Mouse (Mus musculus): ENCODE results near the gene Rhot1.
"Not testable (repeated sequence)": the region's sequence is repeated elsewhere in the genome, so short reads cannot be mapped to it uniquely, and the experiment has no call there.

Gene Rhot1

DNA sequence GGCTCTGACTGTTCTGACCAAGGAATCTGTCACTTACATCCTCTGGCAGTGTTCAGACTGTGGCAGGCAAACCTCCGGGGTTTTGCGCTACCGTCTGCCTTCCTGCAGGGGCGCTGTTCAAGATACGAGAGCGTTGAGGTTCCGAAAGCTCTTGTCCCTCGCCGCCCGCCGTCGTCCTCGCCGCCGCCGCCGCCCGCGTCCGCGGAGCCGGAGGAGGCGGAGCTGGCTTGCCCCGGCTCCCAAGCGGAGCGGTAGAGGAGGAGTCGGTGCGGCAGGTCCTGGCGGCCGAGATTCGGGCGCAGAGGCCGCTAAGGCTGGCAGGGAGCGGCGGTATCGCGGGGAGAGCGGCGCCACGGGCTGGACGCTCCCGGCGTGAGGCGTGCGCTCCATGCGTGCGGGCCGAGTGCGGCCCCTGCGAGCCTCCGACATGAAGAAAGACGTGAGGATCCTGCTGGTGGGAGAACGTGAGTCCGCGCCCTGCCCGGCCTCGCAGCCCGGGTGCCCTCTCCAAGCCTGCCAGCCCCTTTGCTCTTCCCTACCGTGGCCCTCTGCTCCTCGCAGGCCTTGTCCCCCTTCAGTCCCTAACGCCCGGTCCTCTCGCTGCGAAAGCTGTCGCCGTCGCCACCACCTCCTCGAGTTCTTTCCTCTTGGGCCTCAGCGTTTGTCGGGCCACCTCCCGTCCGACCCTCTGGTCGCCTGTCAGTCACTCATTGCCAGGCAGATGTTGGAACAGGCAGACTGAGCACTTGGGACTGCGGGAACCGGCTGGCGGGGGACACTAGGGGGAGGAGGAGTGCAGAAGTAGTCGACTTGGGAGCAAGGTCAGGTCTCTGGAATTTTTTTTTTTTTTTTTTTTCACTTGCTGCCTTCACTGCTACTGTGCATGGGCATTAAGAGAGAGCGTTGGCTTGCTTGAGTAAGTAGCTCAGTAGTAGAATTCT lies at the start of gene Rhot1:
Gene Rhot1, plus strand, starts transcription at position 160 of the 941 bp plus-strand sequence.
- DNase-seq (ENCODE audit: low spot score): peak; percentile 96

DNA sequence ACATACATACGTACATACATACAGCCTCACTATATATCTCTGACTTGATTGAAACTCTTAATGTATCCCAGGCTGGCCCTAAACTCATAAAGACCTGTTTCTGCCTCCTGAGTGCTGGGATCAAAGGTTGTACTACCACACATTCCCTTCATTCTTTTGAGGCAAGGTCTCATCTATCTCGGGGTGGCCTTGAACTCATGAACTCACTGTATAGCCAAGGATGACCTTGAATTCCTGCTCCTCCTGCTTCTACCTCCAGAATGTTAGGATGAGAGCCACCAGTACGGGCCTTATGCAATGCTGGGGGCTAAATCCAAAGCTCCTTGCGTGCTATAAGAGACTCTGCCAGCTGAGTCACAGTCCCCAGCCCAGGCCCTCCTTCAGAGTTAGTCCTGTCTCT lies 47.8 kb upstream of the Rhot1 start:
- DNase-seq (ENCODE audit: low spot score): no peak

DNA sequence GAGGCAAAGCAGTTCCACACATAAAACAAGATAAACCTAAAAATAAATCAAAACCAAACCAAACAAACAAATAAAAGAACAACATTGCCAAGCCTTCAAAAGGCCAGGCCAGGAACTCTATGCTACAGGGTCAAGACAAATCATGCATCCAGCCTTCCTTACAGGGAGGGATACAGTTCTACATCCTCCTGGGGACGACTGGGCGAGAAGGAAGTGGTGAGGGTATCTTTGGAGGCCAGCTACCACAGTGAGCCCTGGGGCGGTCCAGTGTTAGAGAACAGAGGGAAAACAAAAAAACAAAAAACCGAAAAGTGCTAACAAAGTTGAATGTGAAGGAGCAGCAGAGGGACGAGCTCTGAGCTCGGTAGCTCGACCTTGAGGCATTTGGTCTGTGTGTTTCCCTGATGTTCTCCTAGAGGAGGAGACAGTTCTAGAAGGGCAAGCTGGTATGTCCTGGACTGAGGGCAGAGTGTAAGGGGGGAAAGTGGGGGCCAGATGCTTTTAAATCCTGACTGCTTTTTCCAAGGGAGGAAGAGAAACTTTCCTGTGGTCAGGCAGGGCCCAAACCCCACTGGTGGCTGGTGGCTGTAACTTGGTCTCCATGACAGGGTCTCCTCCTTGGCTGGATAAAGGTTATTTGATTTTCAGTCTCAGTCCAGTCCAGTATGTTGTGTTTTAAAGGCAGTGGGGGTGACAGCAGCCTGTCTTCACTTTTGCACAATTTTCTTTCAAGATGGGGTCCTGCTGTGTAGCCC lies 45.3 kb upstream of the Rhot1 start:
- DNase-seq (ENCODE audit: low spot score): no peak

DNA sequence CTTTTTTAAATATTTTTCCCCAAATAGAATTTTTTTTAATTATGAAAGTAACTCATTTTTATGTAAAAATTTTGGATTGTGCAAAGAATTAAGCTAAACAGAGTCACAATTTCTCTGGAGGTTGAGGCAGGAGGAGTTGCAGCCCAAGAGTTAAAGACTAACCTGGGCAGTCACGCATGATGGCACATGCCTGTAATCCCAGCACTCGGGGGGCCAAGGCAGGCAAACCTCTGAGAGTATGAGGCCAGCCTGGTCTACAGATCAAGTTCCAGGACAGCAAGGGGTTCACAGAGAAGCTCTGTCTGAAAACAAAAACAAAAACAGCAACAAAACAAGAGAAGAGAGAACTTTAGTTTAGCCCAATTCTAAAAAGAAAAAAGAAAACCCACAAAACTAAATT lies 44.6 kb upstream of the Rhot1 start:
- no peak for DNase-seq (ENCODE audit: low spot score)

DNA sequence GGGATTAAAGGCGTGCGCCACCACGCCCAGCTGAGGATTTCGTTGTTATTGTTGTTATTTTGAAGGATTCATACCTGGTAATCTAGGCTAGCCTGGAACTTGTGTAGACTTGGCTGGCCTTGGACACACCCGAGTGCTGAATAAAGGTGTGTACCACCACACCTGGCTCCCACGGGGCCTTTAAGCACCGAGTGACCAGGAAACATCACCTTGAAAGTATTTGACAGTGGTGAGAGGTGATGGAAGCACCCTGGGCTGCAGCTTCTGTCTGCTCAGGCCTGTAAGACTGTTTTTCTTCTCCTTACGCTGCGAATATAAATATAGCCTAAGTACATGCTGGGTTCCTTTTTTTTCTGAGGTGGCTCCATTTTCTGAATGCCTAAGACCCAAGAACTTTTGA lies 40.7 kb upstream of the Rhot1 start:
- DNase-seq (ENCODE audit: low spot score): no peak

DNA sequence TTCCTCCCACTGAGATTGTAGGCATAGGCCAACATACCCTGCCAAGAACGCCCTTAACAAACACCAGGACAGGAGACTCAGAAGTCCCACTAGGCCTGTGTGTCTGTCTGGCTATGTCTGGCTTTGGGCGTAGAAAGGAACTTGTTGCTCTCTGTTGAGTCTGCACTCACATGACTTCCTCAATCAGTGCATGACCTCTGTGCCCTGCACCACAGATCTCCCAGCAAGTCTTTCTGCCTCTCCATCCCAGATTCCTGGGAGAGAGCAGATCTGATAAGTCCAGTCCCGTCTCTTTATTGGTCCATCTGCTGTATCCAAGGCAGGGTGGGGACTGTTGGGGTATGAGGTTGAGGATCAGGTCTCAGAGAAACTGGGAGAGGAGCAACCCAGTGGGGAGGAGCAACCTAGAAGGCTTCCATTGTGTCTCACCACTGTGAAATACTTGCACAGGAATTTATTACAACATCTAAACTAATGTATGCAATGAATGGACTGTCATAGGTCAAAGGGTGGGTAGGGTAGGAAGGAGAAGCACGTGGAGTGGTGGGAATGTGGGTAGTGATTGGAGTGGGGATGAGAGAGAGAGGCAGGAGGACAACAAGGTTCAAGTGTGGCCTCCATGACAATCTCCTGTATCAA lies 40.1 kb upstream of the Rhot1 start:
- DNase-seq (ENCODE audit: low spot score): no peak

DNA sequence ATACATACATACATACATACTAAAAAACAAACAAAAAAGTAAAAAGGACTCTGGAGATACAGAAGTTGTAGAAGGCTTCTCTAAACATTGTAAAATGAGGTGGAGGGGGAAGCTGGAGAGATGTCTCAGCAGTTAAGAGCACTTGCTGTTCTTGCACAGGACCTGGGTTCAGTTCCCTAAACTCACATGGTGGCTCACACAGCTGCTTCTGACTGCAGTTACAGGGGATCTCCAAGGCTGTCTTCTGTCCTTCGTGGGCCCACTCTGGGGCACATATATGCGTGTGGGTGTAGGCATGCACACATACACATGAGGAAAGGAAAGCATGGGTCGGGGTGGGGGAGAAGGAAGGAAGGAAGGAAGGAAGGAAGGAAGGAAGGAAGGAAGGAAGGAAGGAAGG lies 39.2 kb upstream of the Rhot1 start:
- no peak for DNase-seq (ENCODE audit: low spot score)

DNA sequence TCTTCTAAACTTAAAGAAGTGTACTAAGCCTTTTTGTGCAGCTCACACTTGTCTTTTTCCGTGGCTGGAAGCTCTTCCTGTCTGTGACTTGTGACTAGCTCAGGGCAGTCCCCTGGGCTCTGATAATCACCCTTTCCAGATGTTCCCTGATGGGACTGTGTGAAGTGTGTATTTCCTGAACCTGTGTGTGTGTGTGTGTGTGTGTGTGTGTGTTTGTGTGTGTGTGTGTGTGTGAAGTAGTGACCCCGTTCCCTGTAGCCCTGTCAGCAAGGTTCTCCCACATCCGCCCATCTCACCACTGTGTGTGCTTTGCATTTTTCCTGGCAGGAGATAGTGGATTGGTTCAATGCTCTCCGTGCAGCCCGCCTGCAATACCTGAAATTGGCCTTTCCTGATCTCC lies 38.5 kb upstream of the Rhot1 start:
- no peak for DNase-seq (ENCODE audit: low spot score)

DNA sequence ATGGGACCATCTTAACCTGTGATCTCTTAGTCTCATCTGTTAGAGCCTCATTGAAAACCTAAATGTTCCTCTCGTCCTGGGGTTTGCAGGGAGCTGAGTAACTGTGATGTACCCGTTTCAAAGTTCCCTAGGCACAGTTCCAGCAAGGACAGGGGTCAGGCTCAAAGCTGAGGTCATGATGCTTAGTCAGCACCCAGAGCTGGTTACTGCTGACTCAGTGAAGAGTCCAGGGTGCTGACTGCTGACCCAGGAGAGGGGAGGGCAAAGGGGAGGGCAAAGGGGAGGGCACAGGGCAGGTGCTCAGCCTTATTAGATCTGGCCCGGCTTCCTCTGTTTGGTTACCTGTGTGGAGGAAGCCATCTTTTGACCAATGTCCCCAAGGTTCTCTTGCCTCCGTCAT lies 36.9 kb upstream of the Rhot1 start:
- DNase-seq (ENCODE audit: low spot score): no peak

DNA sequence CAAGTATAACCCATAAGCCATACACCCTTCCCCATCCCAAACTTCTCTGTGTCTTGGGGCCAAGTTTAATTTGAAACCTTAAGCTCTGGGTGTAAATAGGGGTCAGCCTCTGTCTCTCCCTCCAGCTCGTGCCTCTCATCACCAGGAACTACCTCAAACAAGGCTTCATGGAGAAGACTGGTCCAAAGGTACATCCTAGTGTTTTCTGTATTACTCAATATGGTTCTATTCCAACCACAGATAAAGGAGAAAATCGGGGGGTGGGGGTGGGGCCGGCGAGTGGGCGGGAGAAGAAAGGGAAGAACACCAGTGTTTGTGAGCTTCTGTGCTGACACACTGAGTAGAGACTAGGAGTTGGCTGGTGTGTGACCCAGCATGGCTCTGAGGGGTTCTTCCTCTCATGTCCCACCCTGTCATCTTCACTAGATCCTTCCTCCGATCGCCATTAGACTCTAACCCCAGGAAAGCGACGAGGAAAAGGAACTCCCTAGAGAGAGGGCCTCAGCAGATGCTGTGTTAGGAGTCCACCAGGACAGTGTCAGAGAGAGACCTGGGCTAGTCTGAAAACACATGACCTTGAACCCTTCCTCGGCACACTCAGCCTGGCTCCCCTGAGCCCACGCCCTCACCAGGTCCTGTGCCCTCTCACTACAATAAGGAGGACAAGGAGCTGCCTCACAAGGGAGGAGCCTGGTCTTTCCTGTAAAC lies 34.7 kb upstream of the Rhot1 start:
- no peak for DNase-seq (ENCODE audit: low spot score)

DNA sequence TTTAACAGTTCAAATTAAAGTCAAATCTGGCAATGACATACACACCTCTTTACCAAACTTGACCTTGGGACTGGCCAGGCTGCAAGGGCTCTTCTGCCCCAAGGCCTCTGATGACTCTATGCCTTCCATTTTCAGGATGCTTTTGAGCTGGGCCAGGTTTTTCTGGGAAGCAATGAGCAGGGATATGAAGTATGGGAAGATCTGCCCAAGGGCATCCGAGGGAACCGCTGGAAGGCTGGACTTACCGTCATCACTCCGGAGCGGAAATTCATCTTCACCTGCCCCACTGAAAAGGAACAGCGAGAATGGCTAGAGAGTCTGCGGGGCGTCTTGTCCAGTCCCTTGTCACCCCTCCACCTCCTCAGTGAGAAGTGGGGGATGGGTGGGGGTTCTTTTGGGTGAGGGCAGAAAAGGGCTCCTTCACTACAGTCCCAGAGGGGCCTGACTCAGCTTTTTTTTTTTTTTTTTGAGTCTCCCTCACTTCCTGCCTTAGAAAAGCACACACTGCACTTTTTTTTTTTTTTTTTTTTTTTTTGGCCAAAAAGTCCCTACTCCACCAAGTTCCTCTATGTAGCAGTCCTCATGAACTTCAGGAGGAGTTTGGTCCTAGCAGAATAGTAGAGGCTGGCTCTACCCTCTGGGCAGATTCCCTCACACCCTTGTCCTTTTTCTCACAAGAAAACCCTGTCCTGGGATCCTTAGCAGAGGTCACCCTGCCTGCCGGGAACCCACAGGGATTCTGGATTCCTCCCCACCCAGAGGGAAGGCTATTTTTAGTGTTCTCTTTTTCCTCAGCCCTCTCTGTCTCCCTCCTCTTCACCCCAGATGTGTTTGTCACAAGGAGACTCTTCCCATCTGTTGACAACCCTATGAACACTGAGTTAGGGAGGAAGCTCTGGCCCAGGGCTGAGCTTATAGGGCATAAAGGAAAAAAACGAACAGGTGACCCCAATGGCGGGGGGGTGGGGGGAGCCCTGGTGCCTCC lies 31.6 kb upstream of the Rhot1 start:
- DNase-seq (ENCODE audit: low spot score): no peak

DNA sequence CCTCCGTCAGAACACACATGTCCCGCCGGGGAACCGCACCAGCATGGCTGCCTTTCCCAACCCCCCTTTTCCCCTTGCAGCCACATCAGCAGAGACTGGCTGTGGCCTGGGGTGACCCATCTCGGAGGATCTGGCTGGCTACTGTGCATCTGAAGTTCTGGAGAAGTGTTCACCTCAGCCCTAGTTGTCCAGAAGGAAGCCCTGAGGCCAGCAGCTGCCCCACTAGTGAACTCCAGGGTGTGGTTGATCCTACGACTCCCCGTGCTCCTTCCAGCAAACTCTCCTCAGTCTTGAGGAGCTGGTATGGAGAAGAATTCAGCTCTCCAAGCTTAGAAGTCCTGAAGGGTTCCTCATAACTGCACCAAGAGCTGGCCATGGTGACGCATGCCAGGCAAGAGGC lies 30.5 kb upstream of the Rhot1 start:
- DNase-seq (ENCODE audit: low spot score): no peak

DNA sequence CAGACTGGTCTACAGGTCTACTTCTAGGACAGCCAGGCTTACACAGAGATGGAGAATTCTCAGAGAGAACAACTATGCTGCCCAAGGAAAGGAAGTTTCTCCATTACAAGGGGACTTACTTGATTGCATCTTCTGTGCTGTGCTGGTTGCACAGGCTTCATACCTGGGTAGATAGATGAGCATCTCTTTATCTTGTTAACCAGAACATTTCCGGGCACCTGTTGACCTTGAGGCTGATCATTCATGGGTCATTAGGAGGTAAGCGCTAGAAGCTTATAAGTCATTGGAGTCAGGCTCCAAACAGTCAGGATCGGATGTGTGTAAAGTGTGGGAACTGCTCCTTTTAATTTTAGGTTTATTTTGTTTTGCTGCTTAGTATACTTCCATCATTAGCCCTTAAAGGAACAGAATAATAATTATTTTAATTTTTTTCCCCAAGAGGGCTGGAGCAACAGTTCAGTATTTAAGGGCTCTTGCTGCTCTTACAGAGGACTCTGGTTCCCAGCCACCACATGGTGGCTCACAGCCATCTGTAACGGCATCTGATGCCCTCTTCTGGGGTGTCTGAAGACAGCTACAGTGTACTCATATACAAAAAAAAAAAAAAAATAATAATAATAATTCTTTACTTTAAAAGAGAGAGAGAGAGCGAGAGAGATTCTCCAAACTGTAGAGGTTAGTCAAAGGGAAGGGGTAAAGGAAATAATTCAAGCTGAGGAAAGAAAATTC lies 27.6 kb upstream of the Rhot1 start:
- no peak for DNase-seq (ENCODE audit: low spot score)

DNA sequence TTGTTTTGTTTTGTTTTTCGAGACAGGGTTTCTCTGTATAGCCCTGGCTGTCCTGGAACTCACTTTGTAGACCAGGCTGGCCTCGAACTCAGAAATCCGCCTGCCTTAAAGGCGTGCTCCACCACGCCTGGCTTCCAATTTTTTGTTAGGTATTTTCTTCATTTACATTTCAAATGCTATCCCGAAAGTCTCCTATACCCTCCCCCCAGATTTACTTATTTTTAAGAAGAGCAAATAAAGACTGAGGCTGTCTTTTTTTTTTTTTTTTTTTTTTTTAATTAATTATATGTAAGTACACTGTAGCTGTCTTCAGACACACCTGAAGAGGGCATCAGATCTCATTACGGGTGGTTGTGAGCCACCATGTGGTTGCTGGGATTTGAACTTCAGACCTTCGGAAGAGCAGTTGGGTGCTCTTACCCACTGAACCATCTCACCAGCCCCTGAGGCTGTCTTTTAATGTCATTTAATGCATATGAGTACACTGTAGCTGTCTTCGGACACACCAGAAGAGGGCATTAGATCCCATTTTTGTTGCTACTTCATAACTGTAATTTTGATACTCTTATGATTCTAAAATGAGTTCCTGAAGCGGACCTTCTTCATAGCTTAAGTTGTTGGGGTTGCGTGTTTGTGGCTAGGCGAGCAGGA lies 25.6 kb upstream of the Rhot1 start:
- DNase-seq (ENCODE audit: low spot score): not testable (repeated sequence)

DNA sequence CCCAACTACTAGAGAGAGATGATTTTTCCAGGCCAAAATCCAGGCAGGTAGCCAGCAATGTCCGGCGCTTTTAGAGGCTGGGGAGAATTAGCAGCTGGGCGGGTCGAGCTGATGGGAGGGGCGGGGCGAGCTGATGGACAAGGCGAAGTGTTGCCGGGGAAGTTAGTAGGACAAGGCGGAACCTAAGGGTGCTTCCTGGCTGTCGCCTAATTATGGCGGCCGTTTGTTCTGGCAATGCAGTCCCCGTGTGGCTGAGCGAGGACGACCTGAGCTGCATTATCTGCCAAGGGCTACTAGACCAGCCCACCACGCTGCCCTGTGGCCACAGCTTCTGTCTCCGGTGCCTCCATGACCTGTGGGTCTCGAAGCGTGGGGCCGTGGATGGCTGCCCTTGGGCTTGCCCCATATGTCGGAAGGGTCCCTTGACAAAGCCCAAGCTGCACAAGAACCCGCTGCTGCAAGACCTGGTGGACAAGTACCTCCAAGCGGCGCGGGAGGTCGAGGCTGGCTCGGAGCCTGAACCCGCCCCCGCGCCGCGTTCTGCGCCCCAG lies 25.0 kb upstream of the Rhot1 start, which contains the start of gene Rnf135:
Gene Rnf135, plus strand, starts transcription at position 147 of the 551 bp plus-strand sequence.
- DNase-seq (ENCODE audit: low spot score): peak; percentile 91

DNA sequence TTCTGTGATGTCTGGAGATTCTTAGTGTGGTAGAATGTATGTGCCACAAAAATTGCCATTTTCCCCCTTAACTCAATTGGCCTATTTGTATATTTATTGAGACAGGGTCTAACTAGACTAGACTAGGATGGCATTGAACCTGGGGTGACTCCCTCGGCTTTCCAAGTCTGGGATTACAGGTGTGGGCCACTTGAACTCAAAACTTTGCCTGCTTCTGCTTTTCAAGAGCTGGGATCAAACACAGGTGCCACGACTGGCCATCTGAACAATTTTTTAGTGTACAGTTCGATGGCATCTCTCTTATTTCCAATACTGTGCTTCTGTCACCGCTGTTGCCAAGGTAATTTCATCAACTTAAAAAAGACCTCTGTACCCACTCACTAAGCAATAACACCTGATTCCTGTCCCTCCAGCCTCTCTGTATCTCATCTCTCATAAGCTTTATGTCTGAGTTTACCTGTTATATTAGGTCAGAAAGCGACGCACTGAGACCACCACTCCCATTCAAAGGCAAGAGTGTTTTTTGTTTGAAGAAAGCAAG lies 24.2 kb upstream of the Rhot1 start:
- no peak for DNase-seq (ENCODE audit: low spot score)

DNA sequence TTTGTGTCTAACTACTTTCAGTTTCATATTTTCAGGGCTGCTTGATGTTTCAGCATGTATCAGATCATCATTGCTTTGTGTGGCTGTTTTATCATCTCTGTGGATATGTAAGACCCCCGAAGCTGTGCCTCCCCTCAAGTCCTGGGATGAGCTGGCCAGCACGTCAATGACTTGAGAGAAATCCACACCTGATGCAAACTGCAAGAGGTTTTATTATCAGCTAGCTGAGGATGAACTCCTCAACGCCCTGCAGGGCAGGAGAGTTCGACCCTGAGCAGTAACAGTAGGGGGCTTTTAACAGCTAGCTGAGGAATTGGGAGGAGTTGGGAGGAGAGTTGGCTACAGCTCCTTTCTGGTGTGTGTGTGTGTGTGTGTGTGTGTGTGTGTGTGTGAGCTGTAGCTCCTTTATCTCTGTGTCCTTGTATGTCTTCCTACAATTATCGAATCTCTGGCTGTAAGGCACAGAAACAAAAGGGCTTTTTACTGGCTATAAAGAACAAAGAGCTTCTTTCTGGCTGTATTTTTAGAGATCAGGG lies 23.3 kb upstream of the Rhot1 start:
- DNase-seq (ENCODE audit: low spot score): not testable (repeated sequence)

DNA sequence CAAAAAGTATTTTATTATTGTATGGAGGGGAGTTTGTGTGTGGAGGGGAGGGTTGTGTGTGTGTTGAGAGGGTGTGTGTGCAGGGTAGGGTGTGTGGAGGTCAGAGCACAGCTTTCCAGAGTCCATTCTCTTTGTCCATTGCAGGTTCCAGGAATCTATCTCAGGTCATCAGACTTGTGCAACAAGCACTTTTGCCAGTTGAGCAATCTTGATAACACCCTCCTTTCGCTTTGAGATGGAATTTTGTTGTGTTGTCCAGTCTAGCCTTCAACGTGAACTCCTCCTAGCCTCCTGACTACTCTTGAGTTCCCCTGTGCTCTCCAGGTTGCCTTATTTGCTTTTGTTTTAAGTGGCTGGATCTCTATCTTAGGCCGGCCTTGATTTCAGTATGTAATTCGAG lies 18.5 kb upstream of the Rhot1 start:
- DNase-seq (ENCODE audit: low spot score): no peak

DNA sequence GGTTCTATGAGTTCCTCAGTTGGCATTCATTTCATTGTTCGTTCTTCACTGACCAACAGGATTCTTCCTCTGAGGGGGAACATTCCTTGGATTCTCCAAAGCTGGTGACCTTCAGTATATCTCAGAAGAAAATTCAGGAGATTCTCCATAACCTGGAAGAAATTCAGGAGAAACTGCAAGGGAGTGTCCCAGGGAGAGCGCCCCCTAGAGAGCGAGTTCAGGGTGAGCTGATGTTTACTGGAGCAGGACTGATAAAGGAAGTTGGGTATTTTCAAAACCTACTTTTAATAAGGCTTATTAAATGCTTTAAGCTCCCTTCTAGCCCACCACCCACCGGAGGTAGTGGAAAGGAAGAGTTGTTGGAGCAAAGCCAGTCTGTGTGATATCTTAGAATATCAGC lies 15.0 kb upstream of the Rhot1 start:
- no peak for DNase-seq (ENCODE audit: low spot score)
